Mouse (Mus musculus) v-Abl transformed pro-B cells (cell line): Measurements from ENCODE around the gene Gin1.
"Not testable (repeated sequence)": the region's sequence is repeated elsewhere in the genome, so short reads cannot be mapped to it uniquely, and the experiment has no call there.

Experiments
- in situ Hi-C, 2 experiments: fragments of 400-800 bp; cut with MboI; formaldehyde crosslinking; loops; one replicate each; pipeline ENCODE4 v1.15.1; 2025; ENCODE audit not compliant: unreplicated experiment in 2 of 2

The Gin1 gene

DNA sequence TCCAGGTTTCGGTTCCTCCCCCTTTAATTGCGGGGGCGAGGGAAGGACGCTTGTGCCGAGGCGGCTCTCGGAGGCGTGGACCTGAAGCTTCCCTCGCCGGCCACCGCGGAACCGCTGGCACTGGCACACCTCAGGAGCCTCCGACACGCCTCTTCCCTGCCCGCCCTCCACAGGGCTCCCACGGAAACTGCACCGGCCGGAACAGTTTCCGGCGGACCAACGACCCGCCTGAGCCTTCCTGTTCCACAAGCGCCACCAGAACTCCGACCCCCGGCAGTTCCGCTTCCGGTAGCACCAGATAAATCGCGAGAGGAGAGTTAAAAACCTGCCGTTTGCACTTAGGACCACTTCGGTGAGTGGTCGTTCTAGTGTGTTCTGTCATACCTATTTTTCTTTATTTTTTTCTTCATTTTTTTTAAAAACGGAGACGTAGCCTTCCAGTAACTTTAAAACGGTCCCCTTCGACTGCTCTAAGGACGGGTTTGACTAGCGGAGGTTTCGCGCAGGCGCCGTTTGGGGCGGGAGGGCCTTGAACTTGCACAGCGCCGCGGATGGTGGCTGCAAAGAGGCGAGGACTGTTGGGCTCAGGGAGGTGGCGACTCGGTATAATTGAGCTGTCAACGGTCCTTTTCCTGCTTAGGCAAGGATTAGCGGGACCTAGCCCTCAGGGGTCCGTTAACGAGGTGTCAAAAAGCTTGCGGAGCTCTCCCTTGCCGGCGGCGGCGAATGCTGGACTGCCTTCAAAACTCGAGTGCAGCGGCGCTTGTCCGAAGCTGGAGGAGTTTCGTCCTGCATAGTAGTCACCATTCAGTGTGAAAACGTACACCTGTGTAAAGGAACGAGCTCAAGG, at the start of gene Gin1, which contains the start of gene Ppip5k2:
Gene Gin1, plus strand, starts transcription at position 269 of the 850 bp plus-strand sequence.
Gene Ppip5k2, minus strand, starts transcription at position 508 of the 850 bp plus-strand sequence.
- in situ Hi-C loops: no loop called here

DNA sequence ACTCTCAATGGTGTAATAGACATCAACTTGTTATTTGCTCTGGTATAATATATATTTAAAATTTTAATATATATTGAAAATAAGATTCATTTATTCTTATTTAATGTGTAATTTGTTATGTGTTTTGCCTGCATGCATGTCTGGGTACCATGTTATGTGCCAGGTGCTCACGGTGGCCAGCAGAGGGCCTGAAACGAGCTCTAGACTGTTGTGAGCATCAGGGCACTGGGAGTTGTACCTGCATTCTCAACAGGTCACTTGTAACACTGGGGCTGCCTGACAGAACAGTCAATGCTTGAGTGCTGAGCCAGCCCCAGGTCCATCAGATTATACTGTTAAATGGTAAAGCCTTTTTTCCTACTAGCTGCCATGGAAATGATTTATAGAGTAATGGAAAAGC, 43.2 kb upstream of the Gin1 start:
- in situ Hi-C loops: no loop called here

DNA sequence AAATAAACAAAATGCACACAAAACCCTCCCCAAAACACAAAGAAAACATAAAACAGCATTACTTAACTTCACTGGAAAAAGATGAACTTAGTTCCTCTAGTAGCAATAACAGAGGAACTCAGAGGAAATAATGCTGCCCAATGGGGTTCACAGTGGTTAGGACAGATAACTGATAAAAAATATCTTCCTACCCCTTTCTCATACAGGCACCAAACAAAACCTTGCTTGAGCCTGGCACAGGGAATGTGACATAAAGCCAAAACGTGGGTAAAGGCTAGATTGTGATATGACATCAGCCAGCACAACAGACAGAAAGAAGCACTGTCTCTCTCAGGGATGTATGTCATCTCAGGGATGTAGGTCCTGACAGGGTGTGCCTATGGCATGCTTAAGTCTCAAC, 40.6 kb upstream of the Gin1 start:
- in situ Hi-C loops: no loop called here

DNA sequence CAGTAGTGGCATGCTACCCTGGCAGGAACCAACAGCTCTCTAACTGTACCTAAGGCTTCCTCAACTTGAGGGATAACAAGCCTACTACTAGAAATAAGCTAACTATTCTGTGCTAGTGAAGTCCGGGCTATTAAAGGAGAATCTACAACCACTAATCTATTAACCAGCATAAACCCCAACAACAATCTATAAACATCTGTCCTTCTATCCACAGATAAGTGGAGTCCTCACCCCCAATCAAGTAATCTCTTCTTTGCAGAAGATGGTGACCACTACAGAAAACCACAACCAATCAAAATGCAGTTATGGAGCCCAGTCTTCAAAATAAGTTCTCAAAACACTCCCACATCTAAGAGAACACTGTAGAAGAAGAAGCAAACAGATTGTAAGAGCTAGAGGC, 26.9 kb upstream of the Gin1 start:
- in situ Hi-C loops: no loop called here

DNA sequence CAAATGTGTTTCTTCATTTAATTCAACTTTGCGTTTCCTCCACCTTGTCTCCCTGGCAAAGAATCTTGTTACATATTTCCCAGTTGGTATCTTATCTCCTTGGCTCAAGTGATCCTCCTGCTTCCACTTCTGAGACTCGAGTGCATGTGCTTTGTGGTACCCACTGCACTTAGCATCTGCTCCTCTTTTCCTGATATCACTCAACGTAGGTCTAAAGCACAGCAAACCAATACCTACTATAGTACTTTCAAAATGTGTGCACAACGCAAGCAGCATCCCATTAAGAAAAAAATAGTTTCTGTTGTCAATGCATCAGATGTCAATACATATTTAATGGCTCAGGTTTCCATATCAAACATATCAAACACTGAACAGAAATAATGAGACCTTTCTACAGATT, 24.3 kb upstream of the Gin1 start:
- in situ Hi-C loops: no loop called here

DNA sequence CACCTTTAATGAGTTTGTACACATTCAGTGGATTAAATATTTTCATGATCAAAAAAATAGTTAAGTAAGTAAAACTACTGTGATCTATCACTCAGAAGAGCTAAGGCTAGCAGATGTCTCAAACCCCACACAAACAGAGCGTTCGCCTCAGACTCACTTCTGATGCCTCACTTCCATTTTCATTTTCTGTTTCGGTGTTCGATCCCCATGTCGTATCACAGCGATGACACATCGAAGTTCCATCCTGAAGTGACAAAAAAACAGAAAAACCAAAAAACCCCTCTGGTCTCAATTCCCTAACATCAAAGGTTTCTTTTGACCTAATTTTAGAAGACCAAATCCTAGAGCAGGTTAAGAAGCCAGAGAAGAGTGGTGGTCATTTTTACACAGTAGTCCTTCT, 23.7 kb upstream of the Gin1 start:
- in situ Hi-C loops: no loop called here

DNA sequence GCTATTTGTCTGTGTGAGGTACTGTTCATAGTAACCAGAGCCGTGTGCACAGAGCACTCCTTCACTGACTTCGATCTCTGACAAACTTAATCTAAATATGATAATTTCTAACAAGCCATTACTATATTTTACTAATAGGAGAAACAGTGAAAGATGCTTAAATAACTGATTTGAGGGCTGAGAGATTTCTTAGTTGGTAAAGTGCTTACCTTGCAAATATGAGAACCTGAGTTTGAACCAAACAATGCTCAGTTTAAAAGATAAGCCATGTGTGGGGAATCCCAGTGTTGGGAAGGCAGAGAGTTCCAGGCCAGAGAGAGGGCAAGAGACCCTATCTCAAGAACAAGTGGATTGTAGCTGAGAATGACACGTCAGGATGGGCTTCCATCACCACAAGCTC, 21.8 kb upstream of the Gin1 start:
- in situ Hi-C loops: no loop called here

DNA sequence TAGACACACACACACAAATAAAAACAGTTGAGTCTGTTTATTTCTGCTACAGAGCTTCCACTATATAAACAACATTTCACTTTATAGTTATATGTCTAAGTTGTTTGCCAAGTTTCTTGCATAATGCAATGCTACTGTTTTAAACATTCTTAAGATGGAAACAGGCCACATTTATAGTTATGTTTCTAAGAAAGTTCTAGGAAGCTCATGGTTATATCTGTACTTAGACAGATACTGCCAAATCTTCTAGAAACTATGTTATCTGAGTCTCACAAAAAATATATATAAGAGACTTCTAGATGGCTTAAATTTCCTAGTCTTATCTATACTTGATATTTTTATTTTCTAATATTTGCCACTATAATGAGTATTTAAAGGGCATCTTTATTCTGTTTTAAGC, 16.8 kb upstream of the Gin1 start:
- in situ Hi-C loops: no loop called here

DNA sequence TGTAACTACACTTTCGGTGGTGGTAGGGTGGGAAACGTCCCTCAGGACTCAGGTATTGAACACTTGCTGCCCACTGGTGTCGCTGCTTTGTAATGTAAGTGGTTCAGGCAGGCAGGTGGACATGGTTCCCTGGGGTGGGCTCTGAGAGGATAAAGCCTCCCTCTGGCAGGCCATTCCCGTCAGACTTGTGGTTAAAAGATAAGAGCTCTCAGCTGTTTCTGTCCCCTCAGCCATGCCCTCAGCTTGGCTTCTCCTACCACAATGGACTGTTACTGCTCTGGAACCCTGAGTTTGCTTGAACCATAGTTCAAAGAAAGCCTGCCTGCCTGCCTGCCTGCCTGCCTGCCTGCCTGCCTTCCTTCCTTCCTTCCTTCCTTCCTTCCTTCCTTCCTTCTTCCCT, 15.6 kb upstream of the Gin1 start:
- in situ Hi-C loops: no loop called here

DNA sequence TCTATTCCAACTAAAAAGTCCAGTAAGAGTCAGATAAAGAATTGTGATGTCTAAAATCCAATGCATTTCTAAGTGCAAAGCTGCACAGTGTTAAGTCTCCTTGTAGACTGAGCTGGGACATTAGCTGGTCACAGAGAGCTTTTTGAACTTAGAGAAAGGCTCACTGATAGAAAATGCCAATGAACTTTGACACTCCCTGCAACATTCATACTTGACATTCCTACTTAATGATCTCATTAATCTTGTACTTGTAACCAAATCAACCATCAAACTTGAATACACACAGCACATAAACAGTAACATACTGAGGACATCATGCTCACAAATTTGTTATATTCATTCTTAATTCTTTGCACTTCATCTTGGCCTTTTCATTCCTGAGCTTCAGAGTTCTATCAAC, 10.1 kb upstream of the Gin1 start:
- in situ Hi-C loops: no loop called here

DNA sequence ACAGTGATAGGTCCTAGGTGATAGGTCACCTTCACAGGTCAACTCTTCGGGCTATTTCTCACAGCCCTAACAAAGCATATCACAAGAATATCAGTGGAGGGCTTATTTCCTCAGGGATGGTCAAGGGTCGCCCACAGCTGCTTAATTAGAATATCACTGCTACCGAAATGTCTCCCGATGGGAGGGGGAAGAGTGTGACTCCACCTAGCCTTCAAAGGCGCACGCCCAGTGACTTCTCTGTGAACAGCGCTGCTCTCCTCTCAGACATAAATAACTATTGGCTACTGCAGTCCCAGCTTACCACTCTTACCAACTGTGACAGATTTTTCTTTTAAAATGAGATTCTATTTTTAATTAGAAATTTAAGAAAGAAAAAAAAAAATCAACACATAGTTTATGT, 9.4 kb upstream of the Gin1 start:
- in situ Hi-C loops: no loop called here

DNA sequence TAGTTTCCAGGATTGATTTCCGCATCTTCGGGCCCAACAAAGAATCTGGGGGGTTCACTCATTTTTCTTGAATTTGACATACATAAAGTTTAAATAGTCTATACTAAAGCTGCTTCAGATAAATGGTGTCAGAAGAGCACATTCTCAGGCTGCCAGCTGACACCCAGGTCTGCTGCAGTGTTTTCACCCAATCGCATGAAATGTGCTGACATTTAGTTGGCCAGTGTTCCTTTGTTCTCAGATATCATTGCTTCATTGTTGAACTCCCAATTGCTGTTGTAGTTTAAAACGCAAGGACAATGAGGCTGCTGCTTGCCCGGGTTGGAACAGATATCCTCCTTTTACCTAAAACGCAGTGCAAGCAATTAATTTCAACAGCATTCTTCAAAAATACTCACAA, 8.5 kb upstream of the Gin1 start:
- in situ Hi-C loops: no loop called here

DNA sequence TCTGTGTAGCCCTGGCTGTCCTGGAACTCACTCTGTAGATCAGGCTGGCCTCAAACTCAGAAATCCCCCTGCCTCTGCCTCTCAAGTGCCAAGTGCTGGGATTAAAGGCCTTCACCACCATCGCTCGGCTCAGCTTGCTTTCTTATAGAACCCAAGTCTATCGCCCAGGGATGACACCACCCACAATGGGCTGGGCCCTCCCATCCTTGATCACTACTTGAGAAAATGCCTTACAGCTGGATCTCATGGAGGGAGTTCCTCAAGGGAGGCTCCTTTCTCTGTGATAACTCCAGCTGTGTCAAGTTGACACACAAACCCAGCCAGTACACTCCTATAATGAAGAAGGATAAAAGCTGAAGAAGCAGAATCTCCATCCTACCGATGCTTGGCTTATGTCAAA, 4.3 kb upstream of the Gin1 start:
- in situ Hi-C loops: not testable (repeated sequence)

DNA sequence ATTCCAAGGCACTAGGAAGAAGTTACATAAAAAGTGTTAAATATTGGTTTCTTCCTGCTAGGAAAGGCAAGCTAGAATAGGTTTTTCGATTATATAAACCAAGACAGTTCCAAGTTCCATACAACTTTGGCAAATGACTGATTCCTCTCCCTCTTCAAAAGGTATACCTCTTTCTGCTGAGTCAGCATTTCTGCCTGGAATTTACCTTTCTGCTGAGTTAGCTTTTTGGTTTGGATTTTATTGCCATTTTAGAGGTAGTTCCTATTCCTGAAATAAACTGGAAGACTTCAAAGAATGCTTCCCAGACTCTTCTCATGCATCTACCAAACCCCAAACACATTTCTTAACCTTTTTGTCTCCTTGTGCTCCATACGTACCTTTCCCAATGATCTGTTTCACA, 1.9 kb upstream of the Gin1 start:
- in situ Hi-C loops: no loop called here

DNA sequence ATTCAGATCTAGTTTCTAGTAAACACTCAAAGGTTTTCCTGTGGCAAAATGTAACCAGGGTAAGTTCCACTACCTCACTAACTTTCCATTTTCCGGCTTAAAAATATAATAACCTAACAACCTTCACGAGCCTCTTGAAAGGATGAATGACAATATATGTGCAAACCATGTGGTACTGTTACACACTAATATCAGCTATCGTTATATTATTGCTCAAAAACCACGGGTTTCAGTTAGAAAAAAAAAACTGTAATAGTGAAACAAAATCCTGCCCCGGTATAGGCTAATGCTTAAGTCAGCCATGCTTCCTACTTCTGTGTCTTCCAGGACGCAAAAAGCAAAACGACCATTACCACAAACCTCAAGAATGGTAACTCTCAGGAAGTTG, 1.1 kb upstream of the Gin1 start:
- in situ Hi-C loops: no loop called here

DNA sequence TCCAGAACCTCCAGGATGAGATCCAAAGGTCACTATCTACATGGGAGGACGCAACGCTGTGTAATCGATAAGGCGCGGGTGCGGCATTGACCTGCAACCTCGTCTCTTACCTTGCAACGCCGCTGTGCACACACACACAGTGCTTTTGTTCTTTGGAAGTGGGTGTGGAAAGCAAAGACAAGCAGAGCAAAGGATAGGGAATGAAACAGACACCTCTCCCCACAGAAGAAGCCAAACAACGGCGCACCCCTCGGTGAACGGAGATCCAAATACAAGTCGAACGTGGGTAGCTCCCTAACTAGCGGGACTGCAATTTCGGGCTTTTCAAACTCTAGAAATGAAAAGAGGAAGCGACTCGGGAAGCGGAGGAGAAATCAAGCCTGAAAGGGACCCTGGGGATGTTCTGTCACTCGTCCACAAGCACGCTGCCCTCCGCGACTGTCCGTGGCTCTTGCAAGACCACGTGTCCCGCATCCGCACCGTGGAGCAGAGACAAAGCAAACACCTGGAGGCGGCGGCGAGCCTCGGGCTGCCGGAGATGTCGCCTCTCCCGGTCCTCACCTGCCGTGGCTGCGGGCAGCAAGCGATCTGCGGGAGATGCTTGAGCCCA, 573 bp upstream of the Gin1 start:
- in situ Hi-C loops: no loop called here

DNA sequence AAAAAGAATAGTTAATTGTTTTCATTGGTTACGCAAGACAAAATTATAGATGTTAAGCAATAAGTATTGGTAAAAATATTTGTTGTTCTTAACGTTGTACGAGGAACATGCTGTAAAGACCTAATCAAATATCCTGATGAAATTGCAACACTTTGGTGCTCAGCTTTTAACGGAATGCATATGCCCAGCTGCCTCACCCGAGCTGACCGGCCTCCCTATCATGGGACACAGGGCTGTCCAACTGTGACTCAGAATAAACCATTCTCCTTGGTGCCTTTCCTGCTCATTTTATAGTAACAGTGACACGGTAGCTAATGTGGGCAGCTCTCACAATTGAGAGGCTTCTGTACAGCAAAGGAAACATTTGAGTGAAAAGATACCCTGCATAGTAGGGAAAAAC, 1.1 kb downstream of the Gin1 start:
- in situ Hi-C loops: no loop called here

DNA sequence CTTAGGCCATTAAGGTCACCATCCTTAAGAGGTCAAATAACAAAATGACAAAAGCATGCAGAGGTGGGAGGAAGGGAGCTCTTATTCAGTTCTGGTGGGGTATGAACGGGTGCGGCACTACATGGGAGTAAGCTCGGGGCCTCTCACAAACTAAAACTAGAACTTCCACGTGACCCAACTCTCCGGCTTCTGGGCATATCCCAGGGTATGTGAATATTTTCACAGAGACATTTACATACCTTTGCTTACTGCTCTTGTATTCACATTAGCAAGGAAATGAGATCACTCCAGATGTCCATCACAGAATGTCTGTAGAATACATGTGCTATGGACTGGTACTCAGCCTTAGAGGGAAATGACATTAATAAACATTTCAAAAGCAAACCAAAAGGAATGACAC, 1.8 kb downstream of the Gin1 start:
- in situ Hi-C loops: no loop called here

DNA sequence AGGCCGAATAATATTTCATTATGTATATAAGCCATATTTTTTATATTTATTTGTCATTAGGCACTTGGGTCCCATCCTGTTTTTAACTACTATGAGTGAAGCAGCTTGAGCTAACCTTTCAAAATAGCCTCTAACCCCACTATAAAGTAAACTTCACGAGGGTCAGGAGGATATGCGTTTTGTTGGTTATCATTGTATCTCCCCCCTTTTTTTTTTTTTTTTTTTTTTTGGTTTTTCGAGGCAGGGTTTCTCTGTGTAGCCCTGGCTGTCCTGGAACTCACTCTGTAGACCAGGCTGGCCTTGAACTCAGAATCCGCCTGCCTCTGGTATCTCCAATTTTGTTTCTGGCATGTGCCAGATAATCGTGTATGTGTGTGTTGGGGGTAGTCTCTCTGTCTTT, 3.4 kb downstream of the Gin1 start:
- in situ Hi-C loops: no loop called here

DNA sequence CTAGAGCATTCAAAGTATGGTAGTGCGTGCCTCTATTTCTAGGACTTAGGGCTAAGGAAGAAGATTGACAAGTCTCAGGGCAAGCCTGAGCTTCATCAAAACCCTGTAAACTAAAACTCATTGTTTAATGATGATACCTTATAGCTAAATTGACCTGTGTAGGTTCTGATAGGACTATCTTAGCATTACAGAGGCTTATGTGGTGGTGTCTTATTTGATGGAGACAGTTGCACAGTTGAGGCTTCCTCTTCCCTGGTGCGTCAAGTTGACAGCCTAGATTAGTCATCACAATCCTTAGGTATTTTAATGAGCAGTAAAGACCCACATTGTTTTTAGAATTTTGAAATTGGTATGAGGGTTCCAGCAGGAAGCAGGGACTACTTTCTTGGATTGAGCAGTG, 4.0 kb downstream of the Gin1 start:
- in situ Hi-C loops: no loop called here

DNA sequence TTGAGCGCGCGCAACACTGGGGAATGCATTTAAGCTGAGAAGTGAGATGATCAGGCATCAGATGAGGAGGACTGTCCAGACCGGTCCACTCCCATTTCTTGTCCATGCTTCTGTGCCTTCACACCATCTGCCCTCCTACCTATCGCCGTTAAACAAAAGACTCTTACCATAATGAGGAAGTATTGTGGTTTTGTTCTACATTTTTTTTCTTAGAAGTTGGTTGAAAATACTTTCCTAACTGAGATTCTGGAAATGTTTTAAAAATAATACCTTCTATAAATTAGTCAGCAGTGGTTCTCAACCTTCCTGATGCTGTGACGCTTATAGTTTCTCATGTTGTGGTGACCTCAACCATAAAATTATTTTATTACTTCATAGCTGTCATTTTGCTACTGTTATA, 11.7 kb downstream of the Gin1 start:
- in situ Hi-C loops: no loop called here

DNA sequence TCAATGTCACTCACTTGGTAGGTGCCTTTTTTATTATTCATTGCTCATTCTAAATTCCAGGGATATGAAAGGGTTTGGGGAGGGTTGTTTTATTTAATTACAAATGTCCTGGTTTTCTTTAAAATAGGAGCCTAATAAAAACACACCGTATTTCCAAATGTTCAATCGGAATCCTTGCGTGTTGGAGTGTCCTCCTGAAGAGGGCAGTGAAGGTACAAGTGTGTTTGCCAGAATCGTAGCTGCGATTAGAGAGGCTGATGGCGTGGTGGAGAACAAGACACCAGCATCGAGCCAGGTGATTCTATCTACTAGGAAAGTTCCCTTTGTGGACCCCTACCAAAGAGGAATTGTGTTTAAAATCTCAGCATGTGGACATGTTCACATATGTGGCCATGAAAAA, 15.0 kb downstream of the Gin1 start:
- in situ Hi-C loops: no loop called here
